Mouse (Mus musculus) layer of hippocampus, adult 2 months (tissue): Measurements from ENCODE around the gene Stat5a. TPM values are rescaled to one million over a fixed set of nuclear protein-coding genes. Genes with fewer than 3 reads are reported as not detected.
A peak's percentile ranks its signal among the peaks of the same experiment; 100 is the strongest.

ENCODE experiments used
- DNase-seq, 2 experiments: peaks; one replicate each; pipeline ENCODE4 v3.0.0; 2022; ENCODE audit warnings: low spot score in 2 of 2
- H3K27ac ChIP-seq: fragments of 200-600 bp; 2 replicates; pipeline ENCODE4 v1.8.1; 2022
- H3K4me3 ChIP-seq: fragments of 200-600 bp; 2 replicates; pipeline ENCODE4 v1.8.1; 2022; ENCODE audit warnings: mild to moderate bottlenecking
- CTCF ChIP-seq: fragments of 200-600 bp; conservative IDR thresholded peaks from 2 replicates; pipeline ENCODE4 v1.8.1; 2022; ENCODE audit warnings: antibody characterized with exemption, mild to moderate bottlenecking, moderate library complexity
- total RNA-seq, 2 experiments: library from RNA; stranded (reverse); gene quantifications; 2 replicates each; pipeline ENCODE4 v1.2.3; 2021

The Stat5a gene
- total RNA-seq, 2 experiments from 2014 or later: 1.7 to 2.0 TPM

- TF ChIP-seq CTCF: no peak
- H3K4me3 ChIP-seq: no peak overlapping the region
- no peak for DNase-seq
- no peak overlapping the region for H3K27ac ChIP-seq
Observed at GRCm38 (mm10) chr11:100885472-100885871, 26.3 kb downstream of the Stat5a start.

DNA sequence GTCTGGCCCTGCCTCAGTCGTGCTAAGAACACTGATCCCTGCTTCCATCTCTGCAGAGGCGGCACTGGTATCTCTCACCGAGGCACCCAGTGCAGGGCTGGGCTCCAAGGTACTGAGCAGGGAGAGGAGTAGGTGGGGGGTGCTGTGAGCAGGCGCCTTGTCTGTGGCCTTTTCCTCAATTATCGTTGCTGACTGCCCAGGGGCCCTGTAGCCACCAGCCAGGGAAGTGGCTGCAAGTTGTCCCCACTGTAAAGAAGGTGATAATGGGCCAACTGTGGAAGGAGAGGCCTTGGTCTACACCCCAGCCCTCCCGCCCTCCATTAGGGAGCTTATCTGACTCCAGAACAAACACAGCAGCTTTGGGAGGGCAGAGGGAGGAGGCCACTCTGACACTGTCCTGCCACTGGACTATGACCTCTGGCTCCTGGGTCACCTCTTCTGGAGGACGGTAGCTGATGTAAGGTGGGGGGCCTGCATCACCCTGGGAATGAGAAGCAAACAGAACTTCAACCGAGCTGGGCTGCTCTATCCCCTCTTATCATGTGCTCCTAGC, 27.1 kb downstream of the Stat5a start:
- H3K27ac ChIP-seq: no peak overlapping the region
- no peak for DNase-seq
- H3K4me3 ChIP-seq: no peak overlapping the region
- TF ChIP-seq CTCF: no peak

- no peak for TF ChIP-seq CTCF
- Histone ChIP-seq H3K27ac (no peak overlapping the region), H3K4me3 (no peak overlapping the region)
- no peak for DNase-seq
Observed at GRCm38 (mm10) chr11:100887236-100887635, 28.1 kb downstream of the Stat5a start.

GRCm38 (mm10) chr11:100887764-100888163, 28.6 kb downstream of the Stat5a start:
- no peak overlapping the region for H3K4me3 ChIP-seq
- TF ChIP-seq CTCF: no peak
- DNase-seq: no peak
- H3K27ac ChIP-seq: no peak overlapping the region

- no peak for TF ChIP-seq CTCF
- no peak for DNase-seq
- Histone ChIP-seq H3K27ac (no peak overlapping the region), H3K4me3 (no peak overlapping the region)
Observed at GRCm38 (mm10) chr11:100888348-100888820, 29.2 kb downstream of the Stat5a start.

DNA sequence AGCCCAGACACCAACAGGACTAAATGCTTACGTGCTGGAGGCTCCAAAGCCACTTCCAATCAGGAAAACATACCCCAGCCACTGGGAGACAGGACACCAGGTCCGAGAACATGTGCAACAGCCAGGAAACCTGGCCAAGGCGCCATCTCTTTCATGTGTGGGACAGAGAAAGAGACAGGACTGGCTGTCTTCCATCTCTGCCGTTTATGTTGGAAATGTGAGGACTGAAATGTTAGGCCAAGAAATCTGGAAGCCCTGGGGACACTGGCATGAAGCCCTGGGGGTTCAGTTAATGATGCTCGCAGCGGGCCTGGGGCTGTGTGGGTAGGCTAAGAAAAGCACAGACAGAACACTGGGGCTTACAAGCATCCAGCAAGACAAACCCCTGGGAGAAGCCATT, 31.3 kb downstream of the Stat5a start:
- Histone ChIP-seq H3K27ac (no peak overlapping the region), H3K4me3 (no peak overlapping the region)
- DNase-seq: no peak
- no peak for TF ChIP-seq CTCF

DNA sequence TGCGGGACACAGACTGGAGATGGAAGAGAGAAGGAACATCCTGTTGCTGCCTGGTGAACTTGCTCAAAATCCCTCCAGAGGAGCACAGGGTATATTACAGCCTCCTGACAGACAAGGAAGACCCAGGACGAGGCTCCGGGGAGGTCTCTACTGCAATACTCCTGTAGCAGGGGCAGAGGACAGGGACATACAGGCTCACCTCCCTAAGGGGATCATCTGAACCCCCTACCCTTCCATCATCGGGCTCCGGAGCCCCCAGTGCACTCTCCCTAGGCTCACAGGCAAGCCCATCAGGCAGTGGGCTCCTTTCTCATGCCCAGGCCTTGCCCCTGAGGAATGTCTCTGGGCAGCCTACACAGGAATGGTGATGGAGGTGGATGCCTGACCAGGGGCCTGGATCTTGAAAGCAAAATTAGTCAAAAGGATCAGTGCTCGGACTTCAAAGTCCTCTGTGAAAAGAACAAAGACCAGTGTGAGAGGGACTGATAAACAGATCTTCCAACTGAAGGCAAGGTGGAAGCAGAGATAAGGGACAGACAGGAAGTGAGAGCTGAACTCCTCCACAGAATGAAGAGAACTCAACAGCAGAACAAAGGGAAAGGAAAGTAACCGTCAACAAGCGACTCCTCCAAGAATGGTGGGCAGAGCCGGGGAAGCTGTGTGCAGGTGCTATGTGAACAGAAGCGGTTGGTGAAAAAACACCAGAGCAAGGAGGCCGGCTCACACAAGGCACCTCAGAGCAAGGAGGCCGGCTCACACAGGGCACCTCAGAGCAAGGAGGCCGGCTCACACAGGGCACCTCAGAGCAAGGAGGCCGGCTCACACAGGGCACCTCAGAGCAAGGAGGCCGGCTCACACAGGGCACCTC, 32.3 kb downstream of the Stat5a start:
- peak; percentile 39; the same call in 1 of the 2 replicates for TF ChIP-seq CTCF
- no peak for DNase-seq
- H3K4me3 ChIP-seq: no peak overlapping the region
- H3K27ac ChIP-seq: no peak overlapping the region

GRCm38 (mm10) chr11:100892435-100892834, 33.3 kb downstream of the Stat5a start:
- DNase-seq: no peak
- TF ChIP-seq CTCF: no peak
- Histone ChIP-seq H3K27ac (no peak overlapping the region), H3K4me3 (no peak overlapping the region)

DNA sequence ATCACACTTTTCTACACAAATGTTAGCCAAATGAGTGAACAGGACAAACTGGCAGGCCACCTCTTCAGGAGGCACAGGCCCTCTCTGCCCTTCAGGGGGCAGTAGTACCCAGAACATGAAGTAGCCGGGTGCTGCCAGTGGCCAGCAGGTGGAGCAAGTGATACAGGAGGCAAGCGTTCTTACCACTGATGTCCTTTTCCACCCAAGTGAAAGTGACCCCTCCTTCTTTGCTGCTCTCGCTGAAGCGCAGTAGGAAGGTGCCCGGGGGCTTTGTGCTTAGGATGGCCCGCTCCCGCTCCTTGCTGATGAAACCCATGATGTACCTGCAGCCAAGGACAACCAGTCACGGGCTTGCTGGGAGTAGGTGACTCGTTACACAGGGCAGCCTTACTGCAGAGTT, 34.3 kb downstream of the Stat5a start:
- peak; percentile 100 for TF ChIP-seq CTCF

GRCm38 (mm10) chr11:100894146-100894918, 35.2 kb downstream of the Stat5a start:
- no peak overlapping the region for H3K4me3 ChIP-seq
- H3K27ac ChIP-seq: no peak overlapping the region
- no peak for TF ChIP-seq CTCF
- no peak for DNase-seq

More for the DNA sequence above, 34.3 kb downstream of the Stat5a start:
- Histone ChIP-seq H3K27ac (no peak overlapping the region), H3K4me3 (no peak overlapping the region)
- DNase-seq: peak; percentile 89 to 91

GRCm38 (mm10) chr11:100896078-100896477, 36.9 kb downstream of the Stat5a start:
- H3K4me3 ChIP-seq: no peak overlapping the region
- no peak for DNase-seq
- TF ChIP-seq CTCF: no peak
- H3K27ac ChIP-seq: no peak overlapping the region

DNA sequence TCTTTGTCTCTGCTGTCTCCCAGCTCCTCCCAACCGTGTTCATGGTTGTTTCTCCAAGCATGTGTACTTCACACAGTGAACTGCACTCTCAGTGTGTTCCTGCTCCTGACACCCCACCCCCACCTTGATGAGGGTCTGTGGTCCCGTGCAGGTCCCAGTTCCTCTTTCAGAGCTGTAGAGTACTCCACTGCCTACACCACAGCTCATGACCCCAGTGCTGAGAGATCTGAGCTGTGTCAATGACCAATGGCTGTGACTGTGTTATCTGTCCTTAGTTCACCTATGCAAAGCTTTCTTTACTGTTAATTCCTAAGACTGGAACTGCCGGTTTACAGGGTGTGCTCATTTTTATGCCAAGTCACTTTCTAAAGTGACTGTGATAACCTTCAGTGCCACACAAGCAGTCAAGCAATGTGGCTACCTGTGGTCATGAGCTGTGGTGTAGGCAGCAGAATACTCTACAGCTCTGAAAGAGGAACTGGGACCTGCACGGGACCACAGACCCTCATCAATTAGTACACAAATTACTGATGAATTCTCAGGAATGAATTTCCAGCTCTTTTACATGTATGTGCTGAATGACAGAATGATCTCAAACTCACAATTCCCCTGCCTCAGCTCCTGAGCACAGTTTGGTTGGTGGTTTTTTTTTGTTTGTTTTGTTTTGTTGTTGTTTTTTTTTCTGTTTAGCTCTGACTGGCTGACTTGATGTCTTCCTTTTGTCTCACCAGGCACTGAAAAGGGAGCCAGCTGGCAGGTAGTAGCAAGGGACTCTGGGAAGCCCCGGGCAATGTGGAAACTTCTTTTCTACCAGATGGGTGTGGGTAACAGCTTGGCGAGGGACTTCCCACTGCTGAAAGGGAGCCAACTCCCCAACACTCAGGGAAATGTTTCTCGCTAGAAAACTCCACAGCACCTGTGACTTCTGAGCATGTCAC, 38.4 kb downstream of the Stat5a start:
- no peak for TF ChIP-seq CTCF
- Histone ChIP-seq H3K4me3 (no peak overlapping the region), H3K27ac (no peak overlapping the region)
- peak; percentile 62 to 77 for DNase-seq
